ENCODE assay signal across 11 mouse cellular contexts in genomic region chr7:25154648-25155047, GRCm38 (mm10). TPM values are rescaled to one million over a fixed set of nuclear protein-coding genes. Genes with fewer than 3 reads are reported as not detected.
DNase-seq lines count a peak whose midpoint lies in the region; ATAC-seq lines count a peak whose summit lies in the region.
"Had no signal": no experiment of that assay in that cellular context is flagged by ENCODE, and none has a peak within 500 bp of the region (broad histone marks: within the 10 kb centered on the region; RNA-seq: fewer than 3 reads in every experiment).

No protein-coding gene starts in this region.

- no peaks in the 10 kb centered on the region for H3K9me3 ChIP-seq in forebrain, embryonic 12.5 days
- H3K9me3 ChIP-seq in forebrain, embryonic 16.5 days (ENCODE audit: control insufficient read depth, low read length), result no peaks in the 10 kb centered on the region
- no peaks in the 10 kb centered on the region for H3K9me3 ChIP-seq in hindbrain, embryonic 16.5 days (ENCODE audit: control insufficient read depth, low read length)
- H3K9me3 ChIP-seq in midbrain, embryonic 16.5 days (replicated peaks; ENCODE audit: control insufficient read depth, low read length, poor library complexity, severe bottlenecking), result no peaks in the 10 kb centered on the region
- H3K9me3 ChIP-seq: limb, embryonic 15.5 days had no signal

- peak; percentile 34 for DNase-seq in MN1 (ENCODE audit: low spot score)
- DNase-seq in lung, postnatal 4 days, result no peak
- DNase-seq in layer of hippocampus, postnatal 36 days, result no peak
- no peak for DNase-seq in layer of hippocampus, postnatal 14 days (ENCODE audit: low spot score in 2 of 2)
- DNase-seq: adrenal gland, adult 2 months; kidney, adult 9 months had no signal

- ATAC-seq in forebrain, embryonic 12.5 days (ENCODE audit: low FRiP score), result no peak
- no peak for ATAC-seq in forebrain, embryonic 16.5 days
- ATAC-seq in hindbrain, embryonic 16.5 days, result no peak
- no peak for ATAC-seq in midbrain, embryonic 16.5 days

- peak overlapping the region; percentile 15 for H3K4me2 ChIP-seq in forebrain, embryonic 12.5 days
- H3K4me2 ChIP-seq in forebrain, embryonic 16.5 days (ENCODE audit: low read length), result no peak overlapping the region
- H3K4me2 ChIP-seq in hindbrain, embryonic 16.5 days (ENCODE audit: low read length), result peak overlapping the region; percentile 26
- H3K4me2 ChIP-seq in midbrain, embryonic 16.5 days (ENCODE audit: low read length), result peak overlapping the region; percentile 43
- H3K4me2 ChIP-seq: limb, embryonic 15.5 days had no signal

- peaks cover 41% of the 10 kb centered on the region for H3K27me3 ChIP-seq in forebrain, embryonic 12.5 days
- no peaks in the 10 kb centered on the region for H3K27me3 ChIP-seq in forebrain, embryonic 16.5 days (replicated peaks; ENCODE audit: control insufficient read depth, insufficient read depth, low read length)
- H3K27me3 ChIP-seq in hindbrain, embryonic 16.5 days (replicated peaks; ENCODE audit: control insufficient read depth, insufficient read depth, low read length), result no peaks in the 10 kb centered on the region
- H3K27me3 ChIP-seq in midbrain, embryonic 16.5 days (ENCODE audit: control insufficient read depth, insufficient read depth, low read depth, low read length), result no peaks in the 10 kb centered on the region

- peak overlapping the region; percentile 85 for H3K27ac ChIP-seq in forebrain, embryonic 12.5 days
- no peak overlapping the region for H3K27ac ChIP-seq in forebrain, embryonic 16.5 days (ENCODE audit: low read length)
- peak overlapping the region; percentile 44 for H3K27ac ChIP-seq in hindbrain, embryonic 16.5 days (ENCODE audit: low read depth, low read length)
- H3K27ac ChIP-seq in midbrain, embryonic 16.5 days (ENCODE audit: low read length), result peak overlapping the region; percentile 89
- H3K27ac ChIP-seq: limb, embryonic 15.5 days had no signal

- H3K9ac ChIP-seq in forebrain, embryonic 12.5 days, result peak overlapping the region; percentile 22; the same call in 1 of the 2 replicates
- no peak overlapping the region for H3K9ac ChIP-seq in forebrain, embryonic 16.5 days (replicated peaks; ENCODE audit: low read depth, low read length)
- peak overlapping the region; percentile 33; the same call in 1 of the 2 replicates for H3K9ac ChIP-seq in hindbrain, embryonic 16.5 days (ENCODE audit: low read depth, low read length)
- peak overlapping the region; percentile 40 for H3K9ac ChIP-seq in midbrain, embryonic 16.5 days (ENCODE audit: low read depth, low read length)
- H3K9ac ChIP-seq: limb, embryonic 15.5 days had no signal

- no peaks in the 10 kb centered on the region for H3K36me3 ChIP-seq in forebrain, embryonic 12.5 days (replicated peaks)
- H3K36me3 ChIP-seq in forebrain, embryonic 16.5 days (ENCODE audit: control insufficient read depth, insufficient read depth), result no peaks in the 10 kb centered on the region
- H3K36me3 ChIP-seq in hindbrain, embryonic 16.5 days (ENCODE audit: control insufficient read depth, insufficient read depth, low read length), result no peaks in the 10 kb centered on the region
- no peaks in the 10 kb centered on the region for H3K36me3 ChIP-seq in midbrain, embryonic 16.5 days (ENCODE audit: control insufficient read depth, insufficient read depth, low read length)
- H3K36me3 ChIP-seq: limb, embryonic 15.5 days had no signal

- no peak overlapping the region for H3K4me3 ChIP-seq in forebrain, embryonic 12.5 days (replicated peaks)
- no peak overlapping the region for H3K4me3 ChIP-seq in forebrain, embryonic 16.5 days (replicated peaks; ENCODE audit: low read length)
- no peak overlapping the region for H3K4me3 ChIP-seq in hindbrain, embryonic 16.5 days (ENCODE audit: low read length)
- H3K4me3 ChIP-seq in midbrain, embryonic 16.5 days (ENCODE audit: low read depth, low read length), result no peak overlapping the region; the same call in 1 of the 2 replicates
- H3K4me3 ChIP-seq: limb, embryonic 15.5 days had no signal

- H3K4me1 ChIP-seq in forebrain, embryonic 12.5 days, result peaks cover 74% of the 10 kb centered on the region
- peaks cover 56% of the 10 kb centered on the region for H3K4me1 ChIP-seq in forebrain, embryonic 16.5 days (replicated peaks; ENCODE audit: control insufficient read depth, insufficient read depth, low read length)
- H3K4me1 ChIP-seq in hindbrain, embryonic 16.5 days (ENCODE audit: control insufficient read depth, insufficient read depth, low read depth, low read length), result peaks cover 55% of the 10 kb centered on the region
- peaks cover 60% of the 10 kb centered on the region for H3K4me1 ChIP-seq in midbrain, embryonic 16.5 days (ENCODE audit: control insufficient read depth, insufficient read depth, low read length)

- WGBS in forebrain, embryonic 12.5 days, result 73% methylated on average over 4 of the region's 4 CpGs
- WGBS in forebrain, embryonic 16.5 days, result 51% methylated on average over 4 of the region's 4 CpGs
- 37% methylated on average over 4 of the region's 4 CpGs for WGBS in hindbrain, embryonic 16.5 days
- 56% methylated on average over 4 of the region's 4 CpGs for WGBS in midbrain, embryonic 16.5 days

RNA-seq across cellular contexts. Expression of gene Pou2f2, which starts 24.9 kb away (rescaled TPM):
- polyA plus RNA-seq in forebrain, embryonic 12.5 days (2016; fragmentation: Nextera tagmentation; extraction: Ambion mirVana), result 22.3 and 28.6 TPM in 2 replicates
- polyA plus RNA-seq in forebrain, embryonic 16.5 days (2015; fragmentation: Nextera tagmentation; extraction: Ambion mirVana), result 10.6 and 17.0 TPM in 2 replicates
- polyA plus RNA-seq in hindbrain, embryonic 16.5 days (2015; fragmentation: Nextera tagmentation; extraction: Ambion mirVana), result 19.8 and 28.7 TPM in 2 replicates
- polyA plus RNA-seq in midbrain, embryonic 16.5 days (2015; fragmentation: Nextera tagmentation; extraction: Ambion mirVana), result 42.9 and 56.4 TPM in 2 replicates
- 1 to 10 TPM; 9.4 to 9.6 TPM for total RNA-seq in layer of hippocampus, postnatal 36 days (2021)
- 10 to 100 TPM; 10.1 to 11.4 TPM for total RNA-seq in layer of hippocampus, postnatal 14 days (2021)
